Mouse (Mus musculus) hindbrain, embryonic 11.5 days (tissue): ENCODE data around the gene Nrros. TPM values are rescaled to one million over a fixed set of nuclear protein-coding genes. Genes with fewer than 3 reads are reported as not detected.

Experiments
- ATAC-seq: fragments of 200-750 bp; cut with Nextera tagmentation; 2 replicates; pipeline ENCODE4 v1.8.0; 2017; ENCODE audit warnings: mild to moderate bottlenecking, moderate TSS enrichment, moderate library complexity; ENCODE audit not compliant: low FRiP score
- DNase-seq: peaks from one replicate; pipeline ENCODE4 v3.0.0-alpha.2; 2015; ENCODE audit warnings: low spot score
- H3K27ac ChIP-seq: fragments of 300-500 bp; sonication (generic); 2 replicates; pipeline ENCODE4 v1.5.1; 2014; ENCODE audit warnings: mild to moderate bottlenecking, low read depth, low read length
- H3K27me3 ChIP-seq: fragments of 300-500 bp; sonication (generic); 2 replicates; pipeline ENCODE4 v1.6.1; 2014; ENCODE audit warnings: mild to moderate bottlenecking, low read length, moderate library complexity, mixed read lengths; ENCODE audit not compliant: control insufficient read depth, insufficient read depth
- H3K36me3 ChIP-seq: fragments of 300-500 bp; sonication (generic); 2 replicates; pipeline ENCODE4 v1.6.1; 2014; ENCODE audit warnings: mild to moderate bottlenecking, low read length, moderate library complexity, mixed read lengths; ENCODE audit not compliant: control insufficient read depth, insufficient read depth
- H3K4me1 ChIP-seq: fragments of 300-500 bp; sonication (generic); replicated peaks from 2 replicates; pipeline ENCODE4 v1.6.1; 2014; ENCODE audit warnings: low read length, mixed read lengths; ENCODE audit not compliant: control insufficient read depth, insufficient read depth
- H3K4me2 ChIP-seq: fragments of 300-500 bp; sonication (generic); replicated peaks from 2 replicates; pipeline ENCODE4 v1.6.1; 2014; ENCODE audit warnings: mild to moderate bottlenecking, low read depth, low read length
- H3K4me3 ChIP-seq: fragments of 300-500 bp; sonication (generic); 2 replicates; pipeline ENCODE4 v1.5.1; 2014; ENCODE audit warnings: low read depth, low read length
- H3K9ac ChIP-seq: fragments of 300-500 bp; sonication (generic); 2 replicates; pipeline ENCODE4 v1.6.1; 2014; ENCODE audit warnings: low read depth, low read length
- H3K9me3 ChIP-seq: fragments of 300-500 bp; sonication (generic); 2 replicates; pipeline ENCODE4 v1.6.1; 2016; ENCODE audit warnings: low read length; ENCODE audit not compliant: control insufficient read depth
- WGBS: fragments of 180-500 bp; shearing (Covaris S2); extraction: QIAGEN DNeasy Blood & Tissue Kit; methylation state at CpG from one replicate; pipeline ENCODE4 v1.1.7; 2014; 5-methylcytosine and 5-hydroxymethylcytosine counted together
- polyA plus RNA-seq: library from polyadenylated mRNA; unstranded; fragments of >200 nt; fragmentation: Nextera tagmentation; extraction: Ambion mirVana; gene quantifications from 2 replicates; pipeline ENCODE4 v1.2.1, GENCODE M21; 2014

Nrros gene
- 8.1 and 8.7 TPM in 2 replicates for polyA plus RNA-seq

DNA sequence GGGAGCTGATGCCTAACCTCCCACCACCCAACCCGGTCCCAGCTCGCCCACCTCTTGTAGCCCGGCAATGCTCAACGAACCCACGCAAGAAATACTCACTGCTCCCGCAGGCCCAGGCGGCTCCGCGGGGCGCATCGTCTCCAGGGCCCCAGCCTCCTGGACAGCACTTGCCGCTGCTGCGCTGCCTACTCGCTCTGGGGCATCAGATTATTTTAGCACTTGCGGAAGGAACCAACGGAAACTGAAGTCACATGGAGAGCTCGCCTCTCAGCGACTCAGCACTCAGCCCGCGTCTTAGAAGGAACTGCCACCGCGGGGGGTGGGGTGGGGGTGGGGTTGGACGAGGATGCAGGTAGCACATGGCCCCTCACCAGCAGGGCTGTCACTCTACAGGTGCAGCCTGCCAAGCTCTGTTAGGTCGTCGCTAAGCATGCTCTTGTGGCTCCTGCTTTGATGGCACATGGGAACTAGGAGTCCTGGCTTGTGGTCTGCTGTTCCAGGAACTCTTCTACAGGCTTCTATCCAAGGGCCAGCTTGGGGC lies at the start of gene Nrros:
Gene Nrros (minus strand): TSS at position 314 of the 541 bp plus-strand sequence.
- no peaks in the 10 kb centered on the region for H3K36me3 ChIP-seq
- H3K9me3 ChIP-seq, result no peaks in the 10 kb centered on the region
- DNase-seq, result peak; percentile 29
- 5% methylated on average over 25 of the region's 25 CpGs for WGBS
- H3K4me1 ChIP-seq, result no peaks in the 10 kb centered on the region
- H3K9ac ChIP-seq, result peak within 1 kb of the TSS; percentile 25
- peak within 1 kb of the TSS; percentile 50 for H3K4me2 ChIP-seq
- H3K27ac ChIP-seq, result no peak within 1 kb of the TSS
- ATAC-seq, result no peak
- H3K27me3 ChIP-seq, result no peaks in the 10 kb centered on the region
- peak within 1 kb of the TSS; percentile 19; the same call in 1 of the 2 replicates for H3K4me3 ChIP-seq

DNA sequence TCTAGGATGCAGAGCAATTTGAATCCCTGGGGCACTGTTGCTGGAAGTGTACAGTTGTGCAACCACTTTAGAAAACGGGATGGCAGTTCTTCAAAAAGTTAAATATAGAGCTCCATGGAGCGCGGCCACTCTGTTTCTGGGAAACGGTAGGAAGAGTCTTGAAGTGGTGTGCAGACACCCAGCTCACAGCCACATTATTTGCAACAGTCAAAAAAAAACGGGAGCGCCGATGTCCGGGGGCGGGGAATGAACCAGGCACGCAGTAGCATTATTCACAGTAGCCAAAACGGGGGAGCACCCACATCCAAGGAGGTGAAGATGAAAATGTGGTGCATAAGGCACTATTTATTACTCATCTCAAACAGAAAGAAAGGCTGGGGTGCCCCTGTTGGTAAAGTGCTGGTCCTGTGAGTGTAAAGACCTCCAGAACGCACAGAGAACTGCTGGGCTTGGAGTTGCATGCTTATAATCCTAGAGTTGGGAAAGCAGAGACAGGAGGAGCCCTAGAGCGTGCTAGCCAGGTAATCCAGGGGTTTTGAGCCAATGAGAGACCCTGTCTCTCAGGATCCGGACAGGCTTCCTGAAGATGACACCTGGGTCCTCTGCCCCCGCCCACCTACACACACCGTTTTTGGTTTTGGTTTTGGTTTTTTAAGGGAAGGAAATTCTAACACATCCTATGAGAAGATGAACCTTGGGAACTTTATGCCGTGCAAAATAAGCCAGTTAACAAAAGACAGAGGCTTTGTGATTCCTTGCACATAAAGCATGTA lies 49.6 kb upstream of the Nrros start:
- DNase-seq, result no peak
- Histone ChIP-seq H3K9me3 (no peaks in the 10 kb centered on the region), H3K4me2 (no peak overlapping the region), H3K4me1 (no peaks in the 10 kb centered on the region), H3K36me3 (no peaks in the 10 kb centered on the region), H3K4me3 (no peak overlapping the region), H3K27me3 (no peaks in the 10 kb centered on the region), H3K27ac (no peak overlapping the region), H3K9ac (no peak overlapping the region)
- no peak for ATAC-seq
- WGBS, result 84% methylated on average over 17 of the region's 17 CpGs

DNA sequence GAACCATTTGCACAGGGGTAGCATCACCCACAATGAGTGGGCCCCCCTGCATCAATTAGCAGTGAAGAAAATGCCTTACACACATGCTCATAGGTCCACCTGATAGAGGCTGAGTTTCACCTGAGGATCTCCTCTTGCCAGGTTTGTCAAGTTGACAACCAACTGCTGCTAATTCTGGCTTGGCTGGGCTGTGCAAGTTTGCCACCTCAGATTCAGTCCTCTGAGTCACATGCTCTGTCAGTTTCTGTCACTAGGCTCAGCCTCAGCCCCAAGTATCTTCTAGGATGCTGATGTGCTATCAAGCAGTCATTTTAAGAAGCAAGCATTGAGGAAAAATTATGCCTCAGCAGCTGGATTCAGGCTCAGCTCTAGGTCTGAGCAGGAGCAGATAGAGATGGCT lies 48.8 kb upstream of the Nrros start:
- Histone ChIP-seq H3K36me3 (no peaks in the 10 kb centered on the region), H3K27me3 (no peaks in the 10 kb centered on the region), H3K4me3 (no peak overlapping the region), H3K27ac (no peak overlapping the region), H3K9me3 (no peaks in the 10 kb centered on the region), H3K4me1 (no peaks in the 10 kb centered on the region), H3K9ac (no peak overlapping the region), H3K4me2 (no peak overlapping the region)
- ATAC-seq (no peak), DNase-seq (no peak)

DNA sequence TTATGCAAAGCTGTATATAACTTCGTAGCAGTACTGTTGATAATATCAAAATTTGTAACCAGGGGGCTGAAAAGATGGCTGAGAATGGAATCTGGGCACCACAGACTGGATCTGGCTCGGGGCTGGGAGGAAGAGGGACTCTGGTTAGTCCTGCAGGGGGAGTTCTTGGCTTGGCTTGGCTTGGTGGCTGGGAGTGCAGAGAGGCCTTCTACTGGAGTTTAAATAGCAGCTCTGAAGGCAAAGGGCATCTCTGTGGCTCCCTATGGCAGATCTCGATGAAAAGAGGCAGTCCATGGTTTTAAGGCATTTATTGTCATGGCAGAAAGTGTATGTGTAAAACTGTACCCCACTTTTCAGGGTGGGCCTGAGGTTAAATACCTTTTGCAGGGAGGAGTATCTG lies 39.5 kb upstream of the Nrros start:
- DNase-seq, result no peak
- Histone ChIP-seq H3K9ac (no peak overlapping the region), H3K27me3 (no peaks in the 10 kb centered on the region), H3K36me3 (no peaks in the 10 kb centered on the region), H3K9me3 (no peaks in the 10 kb centered on the region), H3K4me3 (no peak overlapping the region), H3K4me2 (no peak overlapping the region), H3K4me1 (no peaks in the 10 kb centered on the region; the same call in 1 of the 2 replicates), H3K27ac (no peak overlapping the region)
- 61% methylated on average over 3 of the region's 3 CpGs for WGBS
- ATAC-seq, result no peak

DNA sequence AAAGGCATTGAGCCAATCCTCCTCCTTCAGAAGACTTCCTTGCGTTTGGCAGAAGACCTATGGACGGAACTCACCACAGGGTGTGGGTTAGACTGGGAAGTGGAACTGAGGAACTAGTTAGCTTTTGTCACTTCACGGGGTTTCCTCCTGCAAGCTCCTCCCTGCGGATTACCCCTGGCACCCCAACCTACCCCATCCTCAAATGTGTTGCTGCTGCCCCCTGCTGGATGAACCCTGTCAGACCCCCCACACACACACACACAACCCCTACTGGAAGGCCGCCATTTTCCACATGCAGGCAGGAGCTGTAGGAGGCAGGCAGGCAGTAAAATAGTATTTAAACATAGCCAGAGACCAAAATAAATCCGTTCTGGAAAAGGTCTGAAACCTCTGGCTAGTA lies 37.3 kb upstream of the Nrros start:
- Histone ChIP-seq H3K27me3 (no peaks in the 10 kb centered on the region), H3K4me1 (no peaks in the 10 kb centered on the region; the same call in 1 of the 2 replicates), H3K36me3 (no peaks in the 10 kb centered on the region), H3K4me3 (no peak overlapping the region), H3K27ac (no peak overlapping the region), H3K4me2 (no peak overlapping the region), H3K9ac (no peak overlapping the region), H3K9me3 (no peaks in the 10 kb centered on the region)
- no peak for ATAC-seq
- 83% methylated on average over 6 of the region's 6 CpGs for WGBS
- no peak for DNase-seq

DNA sequence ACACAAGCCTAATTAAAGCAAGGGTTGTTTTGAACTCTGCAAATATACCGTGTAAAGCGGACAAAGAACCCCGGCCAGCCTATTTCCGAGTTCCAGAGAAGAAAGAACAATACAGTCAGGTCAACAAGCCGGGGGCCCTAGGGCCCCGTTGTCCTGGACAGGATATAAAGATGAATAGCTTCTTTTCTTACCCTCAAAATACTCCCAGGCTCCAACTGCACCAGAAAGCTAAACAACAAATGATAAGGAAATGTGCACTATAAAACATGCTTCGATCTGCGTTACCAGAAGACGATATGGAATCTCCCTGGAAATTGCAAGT lies 35.6 kb upstream of the Nrros start:
- ATAC-seq, result no peak
- Histone ChIP-seq H3K27ac (0 out of 2 replicates have a peak overlapping the region, but pooled peaks have one; percentile 13), H3K4me3 (no peak overlapping the region), H3K36me3 (no peaks in the 10 kb centered on the region), H3K9ac (no peak overlapping the region), H3K4me2 (no peak overlapping the region), H3K4me1 (no peaks in the 10 kb centered on the region; the same call in 1 of the 2 replicates), H3K27me3 (no peaks in the 10 kb centered on the region), H3K9me3 (no peaks in the 10 kb centered on the region)
- 51% methylated on average over 9 of the region's 9 CpGs for WGBS
- DNase-seq, result no peak

DNA sequence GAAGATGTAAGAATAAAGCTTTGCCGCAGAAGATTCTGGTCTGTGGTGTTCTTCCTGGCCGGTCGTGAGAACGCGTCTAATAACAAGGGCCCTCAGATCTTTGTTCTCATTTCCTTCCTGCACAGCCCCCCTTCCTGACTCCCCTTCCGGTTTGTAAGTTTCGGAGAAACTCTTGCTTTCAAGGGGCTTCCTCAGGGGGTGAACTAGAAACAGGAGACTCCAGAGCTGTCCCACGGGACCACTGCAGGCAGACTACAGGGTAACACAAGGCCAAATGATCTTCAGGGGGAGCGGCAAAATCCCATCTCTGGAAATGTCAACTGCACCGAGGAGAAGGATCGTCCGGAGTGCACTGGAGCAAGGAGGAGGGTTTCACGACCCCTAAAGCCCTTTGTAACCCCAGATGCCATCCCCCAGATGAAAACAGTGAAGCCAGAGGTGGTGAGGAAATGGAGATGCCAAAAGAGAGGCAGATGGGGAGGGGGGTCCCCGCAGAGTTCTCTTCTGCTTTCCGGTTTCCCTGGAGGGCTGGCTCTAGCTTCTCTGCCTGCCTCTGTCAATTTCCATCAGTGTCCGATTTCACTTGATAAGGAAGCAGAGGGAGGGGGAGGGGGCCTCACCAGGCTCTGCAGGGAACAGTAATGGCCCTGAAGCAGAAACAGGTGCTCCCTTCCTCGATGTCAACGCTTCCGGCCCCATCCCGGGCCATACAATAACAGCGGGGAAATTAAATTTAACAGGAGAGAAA lies 35.0 kb upstream of the Nrros start:
- 53% methylated on average over 21 of the region's 21 CpGs for WGBS

DNA sequence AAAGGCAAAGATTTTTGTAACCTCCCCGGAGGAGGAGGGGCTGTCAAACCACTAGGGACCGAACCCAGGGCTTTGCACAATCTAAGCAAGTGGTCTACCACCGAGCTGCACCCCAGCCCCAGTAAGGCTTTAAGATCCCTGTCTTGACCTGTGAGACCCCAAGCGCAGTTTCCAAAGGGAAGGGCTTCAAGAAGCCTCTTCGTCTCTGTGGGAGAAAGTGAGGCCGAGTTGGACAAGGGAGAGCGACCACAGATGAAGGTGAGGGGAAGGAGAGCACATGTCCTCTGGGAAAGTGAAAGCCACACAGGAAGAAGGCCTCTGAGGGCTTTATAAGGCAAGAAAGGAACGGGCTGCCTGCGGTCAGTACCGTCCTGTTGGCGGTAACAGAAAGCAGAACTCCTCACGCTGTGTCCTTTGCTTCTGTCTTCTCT lies 24.6 kb upstream of the Nrros start:
- Histone ChIP-seq H3K27ac (no peak overlapping the region), H3K4me3 (no peak overlapping the region), H3K36me3 (no peaks in the 10 kb centered on the region), H3K4me2 (no peak overlapping the region), H3K9me3 (no peaks in the 10 kb centered on the region), H3K27me3 (no peaks in the 10 kb centered on the region), H3K4me1 (no peaks in the 10 kb centered on the region), H3K9ac (no peak overlapping the region)
- 61% methylated on average over 12 of the region's 12 CpGs for WGBS
- DNase-seq (no peak), ATAC-seq (no peak)

More for the DNA sequence above, 35.0 kb upstream of the Nrros start:
- Histone ChIP-seq H3K27ac (peak overlapping the region; percentile 51), H3K4me3 (no peak overlapping the region), H3K27me3 (no peaks in the 10 kb centered on the region), H3K4me2 (no peak overlapping the region), H3K9ac (0 out of 2 replicates have a peak overlapping the region, but pooled peaks have one; percentile 15), H3K36me3 (no peaks in the 10 kb centered on the region), H3K4me1 (no peaks in the 10 kb centered on the region; the same call in 1 of the 2 replicates), H3K9me3 (no peaks in the 10 kb centered on the region)
- peak; percentile 63 for DNase-seq
- peak; percentile 45; the same call in 1 of the 2 replicates for ATAC-seq
